Mouse (Mus musculus) heart, embryonic 11.5 days (tissue): ENCODE data around the gene Tmem256. TPM values are rescaled to one million over a fixed set of nuclear protein-coding genes. Genes with fewer than 3 reads are reported as not detected.
"Not testable (repeated sequence)": the region's sequence is repeated elsewhere in the genome, so short reads cannot be mapped to it uniquely, and the experiment has no call there.

Experiments
- ATAC-seq: fragments of 200-750 bp; cut with Nextera tagmentation; replicated peaks from 2 replicates; pipeline ENCODE4 v1.8.0; 2017; ENCODE audit warnings: moderate library complexity; ENCODE audit not compliant: insufficient number of reproducible peaks, low FRiP score, low TSS enrichment
- H3K27ac ChIP-seq: fragments of 300-500 bp; sonication (generic); 2 replicates; pipeline ENCODE4 v1.5.1; 2014; ENCODE audit warnings: mild to moderate bottlenecking, low read depth, low read length
- H3K27me3 ChIP-seq: fragments of 300-500 bp; sonication (generic); 2 replicates; pipeline ENCODE4 v1.6.1; 2014; ENCODE audit warnings: mild to moderate bottlenecking, low read length, mixed read lengths; ENCODE audit not compliant: control insufficient read depth, insufficient read depth
- H3K36me3 ChIP-seq: fragments of 300-500 bp; sonication (generic); 2 replicates; pipeline ENCODE4 v1.6.1; 2014; ENCODE audit warnings: mild to moderate bottlenecking, low read length, moderate library complexity, mixed read lengths; ENCODE audit not compliant: control insufficient read depth, insufficient read depth
- H3K4me1 ChIP-seq: fragments of 300-500 bp; sonication (generic); 2 replicates; pipeline ENCODE4 v1.6.1; 2014; ENCODE audit warnings: low read length; ENCODE audit not compliant: control insufficient read depth, insufficient read depth
- H3K4me2 ChIP-seq: fragments of 300-500 bp; sonication (generic); 2 replicates; pipeline ENCODE4 v1.6.1; 2014; ENCODE audit warnings: mild to moderate bottlenecking, moderate library complexity
- H3K4me3 ChIP-seq: fragments of 300-500 bp; sonication (generic); 2 replicates; pipeline ENCODE4 v1.5.1; 2014; ENCODE audit warnings: low read depth, low read length
- H3K9ac ChIP-seq: fragments of 300-500 bp; sonication (generic); 2 replicates; pipeline ENCODE4 v1.6.1; 2014; ENCODE audit warnings: mild to moderate bottlenecking, low read depth, low read length, moderate library complexity
- H3K9me3 ChIP-seq: fragments of 300-500 bp; sonication (generic); replicated peaks from 2 replicates; pipeline ENCODE4 v1.6.1; 2016; ENCODE audit warnings: low read length; ENCODE audit not compliant: control insufficient read depth
- WGBS: fragments of 180-500 bp; shearing (Covaris S2); extraction: QIAGEN DNeasy Blood & Tissue Kit; methylation state at CpG from one replicate; pipeline ENCODE4 v1.1.7; 2014; ENCODE audit not compliant: insufficient replicate concordance; 5-methylcytosine and 5-hydroxymethylcytosine counted together
- polyA plus RNA-seq: library from polyadenylated mRNA; unstranded; fragments of >200 nt; fragmentation: Nextera tagmentation; extraction: Ambion mirVana; gene quantifications from 2 replicates; pipeline ENCODE4 v1.2.1, GENCODE M21; 2014

Tmem256 gene
- polyA plus RNA-seq, 1 experiment from 2014 or later: 331 TPM

GRCm38 (mm10) chr11:69855347-69855746, 17.0 kb downstream of the Tmem256 start:
- Histone ChIP-seq H3K4me2 (peak overlapping the region; percentile 44), H3K9ac (no peak overlapping the region), H3K27ac (peak overlapping the region; percentile 87)

GRCm38 (mm10) chr11:69858113-69858998, 20.0 kb downstream of the Tmem256 start, which contains the start of gene Tnk1:
Gene Tnk1 (minus strand): TSS chr11:69858730.
- Histone ChIP-seq H3K4me3 (no peak within 1 kb of the TSS), H3K9ac (no peak within 1 kb of the TSS; the same call in 1 of the 2 replicates), H3K36me3 (no peaks in the 10 kb centered on the region), H3K27me3 (peaks cover 36% of the 10 kb centered on the region), H3K27ac (no peak within 1 kb of the TSS), H3K9me3 (no peaks in the 10 kb centered on the region), H3K4me2 (no peak within 1 kb of the TSS), H3K4me1 (peaks cover 13% of the 10 kb centered on the region; the same call in 1 of the 2 replicates)
- WGBS: 20% methylated on average over 30 of the region's 30 CpGs
- ATAC-seq: no peak

More at GRCm38 (mm10) chr11:69855347-69855746, 17.0 kb downstream of the Tmem256 start:
- peaks cover 36% of the 10 kb centered on the region for H3K27me3 ChIP-seq
- no peak overlapping the region for H3K4me3 ChIP-seq
- H3K4me1 ChIP-seq: peaks cover 13% of the 10 kb centered on the region; the same call in 1 of the 2 replicates
- peaks cover 7% of the 10 kb centered on the region; the same call in 1 of the 2 replicates for H3K36me3 ChIP-seq
- no peaks in the 10 kb centered on the region for H3K9me3 ChIP-seq
- 16% methylated on average over 16 of the region's 16 CpGs for WGBS
- ATAC-seq: peak; percentile 58

GRCm38 (mm10) chr11:69863729-69864128, 25.4 kb downstream of the Tmem256 start:
- H3K9ac ChIP-seq, ATAC-seq, H3K4me1 ChIP-seq, H3K4me3 ChIP-seq, H3K36me3 ChIP-seq, H3K9me3 ChIP-seq, H3K27ac ChIP-seq, H3K4me2 ChIP-seq: not testable (repeated sequence)
- 52% methylated on average over 3 of the region's 3 CpGs for WGBS
- H3K27me3 ChIP-seq: peaks cover 13% of the 10 kb centered on the region; the same call in 1 of the 2 replicates

GRCm38 (mm10) chr11:69864138-69864860, 26.0 kb downstream of the Tmem256 start:
- H3K36me3 ChIP-seq: no peaks in the 10 kb centered on the region
- H3K27ac ChIP-seq: no peak overlapping the region
- no peak for ATAC-seq
- peaks cover 4% of the 10 kb centered on the region; the same call in 1 of the 2 replicates for H3K4me1 ChIP-seq
- no peak overlapping the region for H3K9ac ChIP-seq
- H3K27me3 ChIP-seq: peaks cover 8% of the 10 kb centered on the region; the same call in 1 of the 2 replicates
- H3K9me3 ChIP-seq: no peaks in the 10 kb centered on the region
- WGBS: 52% methylated on average over 8 of the region's 8 CpGs
- H3K4me3 ChIP-seq: no peak overlapping the region
- no peak overlapping the region for H3K4me2 ChIP-seq

GRCm38 (mm10) chr11:69865561-69865960, 27.2 kb downstream of the Tmem256 start:
- 87% methylated on average over 9 of the region's 9 CpGs for WGBS

GRCm38 (mm10) chr11:69867335-69867734, 29.0 kb downstream of the Tmem256 start:
- Histone ChIP-seq H3K4me2 (no peak overlapping the region), H3K9ac (no peak overlapping the region), H3K27ac (no peak overlapping the region), H3K4me1 (peaks cover 4% of the 10 kb centered on the region; the same call in 1 of the 2 replicates), H3K36me3 (no peaks in the 10 kb centered on the region), H3K27me3 (0 out of 2 replicates have a peak, but pooled peaks cover 2% of the 10 kb centered on the region), H3K4me3 (no peak overlapping the region), H3K9me3 (no peaks in the 10 kb centered on the region)
- 41% methylated on average over 9 of the region's 9 CpGs for WGBS
- ATAC-seq: no peak

More at GRCm38 (mm10) chr11:69865561-69865960, 27.2 kb downstream of the Tmem256 start:
- no peak overlapping the region for H3K4me3 ChIP-seq
- H3K4me2 ChIP-seq: no peak overlapping the region
- no peak overlapping the region for H3K27ac ChIP-seq
- H3K4me1 ChIP-seq: peaks cover 4% of the 10 kb centered on the region; the same call in 1 of the 2 replicates
- 0 out of 2 replicates have a peak, but pooled peaks cover 2% of the 10 kb centered on the region for H3K27me3 ChIP-seq
- H3K9me3 ChIP-seq: no peaks in the 10 kb centered on the region
- no peak for ATAC-seq
- H3K36me3 ChIP-seq: no peaks in the 10 kb centered on the region
- H3K9ac ChIP-seq: no peak overlapping the region

- H3K4me1 ChIP-seq: no peaks in the 10 kb centered on the region
- 0 out of 2 replicates have a peak, but pooled peaks cover 2% of the 10 kb centered on the region for H3K27me3 ChIP-seq
- WGBS: 89% methylated on average over 2 of the region's 2 CpGs
- H3K4me3 ChIP-seq: no peak overlapping the region
- H3K9me3 ChIP-seq: no peaks in the 10 kb centered on the region
- H3K9ac ChIP-seq: no peak overlapping the region
- H3K27ac ChIP-seq: no peak overlapping the region
- no peak overlapping the region for H3K4me2 ChIP-seq
- no peaks in the 10 kb centered on the region for H3K36me3 ChIP-seq
- no peak for ATAC-seq
Measured at GRCm38 (mm10) chr11:69870289-69871069, 32.2 kb downstream of the Tmem256 start.

GRCm38 (mm10) chr11:69871822-69872221, 33.5 kb downstream of the Tmem256 start:
- Histone ChIP-seq H3K27me3 (no peaks in the 10 kb centered on the region), H3K9me3 (no peaks in the 10 kb centered on the region), H3K4me2 (no peak overlapping the region), H3K36me3 (no peaks in the 10 kb centered on the region), H3K27ac (no peak overlapping the region), H3K9ac (no peak overlapping the region), H3K4me3 (no peak overlapping the region), H3K4me1 (no peaks in the 10 kb centered on the region; the same call in 1 of the 2 replicates)
- ATAC-seq: no peak
- WGBS: 81% methylated on average over 7 of the region's 7 CpGs
